Mouse (Mus musculus) testis, adult 2 months (tissue): ENCODE results near the gene Glt8d2.

Source experiments
- CTCF ChIP-seq: fragments of 200-500 bp; IDR thresholded peaks from 2 replicates; pipeline ENCODE4 v1.5.1; 2012; ENCODE audit warnings: low read depth, mild to moderate bottlenecking, inconsistent platforms, low read length, moderate library complexity; ENCODE audit not compliant: control insufficient read depth, insufficient read depth, insufficient replicate concordance
- POLR2A ChIP-seq: fragments of 200-500 bp; IDR thresholded peaks from 2 replicates; pipeline ENCODE4 v1.6.1; 2012; ENCODE audit warnings: low read depth, mild to moderate bottlenecking, inconsistent platforms, low read length, moderate library complexity; ENCODE audit not compliant: control insufficient read depth

GRCm38 (mm10) chr10:82641481-82641880 is 49.0 kb downstream of the Glt8d2 start:
- TF ChIP-seq POLR2A (no peak), CTCF (no peak)
